Mouse (Mus musculus) CD4-positive naive resting alpha-beta T cell, adult 76 days (primary cell): ENCODE results near the gene Unc5b. TPM values are rescaled to one million over a fixed set of nuclear protein-coding genes. Genes with fewer than 3 reads are reported as not detected.

Experiments used
- total RNA-seq: library from RNA; stranded (reverse); gene quantifications from one replicate; pipeline ENCODE4 v1.2.4, GENCODE M21; 2023

Unc5b gene
- not detected for total RNA-seq

GRCm38 (mm10) chr10:60831379-60831778 lies at the start of gene Unc5b:
TSS of gene Unc5b (minus strand) at chr10:60831581.

GRCm38 (mm10) chr10:60752040-60753020 lies 79.1 kb downstream of the Unc5b start, which contains the start of gene Slc29a3:
TSS of gene Slc29a3 (minus strand) at chr10:60752794.

Other genes starting within 250 kb of the Unc5b start
- 0.38 TPM for gene Cdh23, start 135.1 kb downstream of the Unc5b start, total RNA-seq
- 21.6 TPM for gene Slc29a3, start 78.8 kb downstream of the Unc5b start, total RNA-seq